Mouse (Mus musculus) adrenal gland (tissue): ENCODE data around the gene Dnm1.

ENCODE experiments used
- intact Hi-C: fragments of 180-260 bp; cut with DNase I; formaldehyde crosslinking; loops from one replicate; pipeline ENCODE4 v1.15.1; 2025
- microRNA-seq, 2 experiments: library from miRNA; unstranded; fragments of <30 nt; microRNA quantifications; one replicate each; pipeline ENCODE4; 2019

Dnm1 gene

GRCm38 (mm10) chr2:32287334-32287840 is 65.8 kb downstream of the Dnm1 start, which contains the start of gene Golga2:
Gene Golga2 (plus strand): TSS chr2:32287384.
- intact Hi-C loops = no loop called here

DNA sequence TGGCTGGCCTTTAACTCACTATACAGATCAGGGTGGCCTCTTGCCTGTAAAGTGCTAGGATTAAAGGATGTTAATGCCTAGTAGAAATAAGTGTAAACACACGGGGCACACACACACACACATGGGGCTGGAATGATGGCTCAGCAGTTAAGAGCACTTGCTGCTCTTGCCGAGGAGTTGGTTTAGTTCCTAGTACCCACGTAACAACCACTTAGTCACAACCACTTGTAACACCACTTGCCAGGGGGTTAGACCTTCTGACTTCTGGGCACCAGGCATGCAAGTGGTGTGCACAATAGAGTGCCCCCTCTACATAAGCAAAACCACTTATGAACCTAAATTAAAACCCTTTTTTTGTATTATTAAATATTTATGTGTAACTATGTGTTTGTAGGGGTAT is 69.2 kb downstream of the Dnm1 start:
- intact Hi-C loops = loop anchor here (5.0 kb wide), 1 partner anchor 37 kb away; no protein-coding TSS in a partner anchor

GRCm38 (mm10) chr2:32282727-32283126 is 70.4 kb downstream of the Dnm1 start:
- intact Hi-C loops = loop anchor here (5.0 kb wide), 1 partner anchor 35 kb away; no protein-coding TSS in a partner anchor

GRCm38 (mm10) chr2:32282289-32282688 is 70.8 kb downstream of the Dnm1 start:
- intact Hi-C loops = loop anchor here (5.0 kb wide), 1 partner anchor 35 kb away; no protein-coding TSS in a partner anchor

GRCm38 (mm10) chr2:32275823-32276222 is 77.3 kb downstream of the Dnm1 start:
- intact Hi-C loops = no loop called here

DNA sequence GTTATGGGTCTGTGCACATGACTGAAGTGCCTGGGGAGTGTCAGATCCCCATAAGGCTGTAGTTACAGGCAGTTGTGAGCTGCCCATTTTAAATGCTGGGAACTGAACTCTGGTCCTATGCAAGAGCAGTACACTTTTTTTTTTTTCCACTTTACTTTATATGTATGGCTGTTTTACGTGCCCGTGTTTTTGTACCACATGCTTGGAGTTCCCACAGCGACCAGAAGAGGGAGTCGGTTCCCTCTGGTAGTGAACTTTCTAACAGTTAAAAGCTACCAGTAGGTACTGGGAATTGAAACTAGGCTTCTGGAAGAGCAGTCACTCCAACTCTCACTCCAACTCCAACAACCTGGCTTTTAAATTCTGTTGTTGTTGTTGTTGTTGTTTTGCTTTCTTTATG is 92.5 kb downstream of the Dnm1 start:
- intact Hi-C loops = no loop called here

- intact Hi-C loops = no loop called here
Measured at GRCm38 (mm10) chr2:32259657-32260417, 93.3 kb downstream of the Dnm1 start, which contains the start of gene Uck1. Gene Uck1 (minus strand): TSS chr2:32260159.

- intact Hi-C loops = no loop called here
Measured at GRCm38 (mm10) chr2:32258887-32259533, 94.1 kb downstream of the Dnm1 start.

Small RNA genes within 50 kb of the gene (microRNA-seq; reads per million reads assigned to microRNA genes)
- 0.62 to 1.7 reads per million in 2 experiments for gene Gm23363
- gene Mir199b = 6.2 to 29.4 reads per million in 2 experiments
